Mouse (Mus musculus) cortical plate, adult 2 months (tissue): ENCODE measurements around the gene Mest.

Source experiments
- CTCF ChIP-seq: fragments of 200-500 bp; IDR thresholded peaks from 2 replicates; pipeline ENCODE4 v1.5.1; 2011; ENCODE audit warnings: mild to moderate bottlenecking, control low read depth, low read length; ENCODE audit not compliant: insufficient read depth; ENCODE audit errors: extremely low read depth
- POLR2A ChIP-seq: fragments of 200-500 bp; IDR thresholded peaks from 2 replicates; pipeline ENCODE4 v1.6.1; 2011; ENCODE audit warnings: mild to moderate bottlenecking, low read length, control low read depth; ENCODE audit not compliant: insufficient read depth; ENCODE audit errors: extremely low read depth

GRCm38 (mm10) chr6:30677591-30677990 is 45.8 kb upstream of the Mest start:
- TF ChIP-seq CTCF (no peak), POLR2A (no peak)
